Mouse (Mus musculus) spleen, embryonic (tissue): ENCODE data around the gene Lrit2.

ENCODE experiments used
- CTCF ChIA-PET: fragments of 350-600 bp; sonication (Branson Sonifier 250); formaldehyde crosslinking; loops from one replicate; lab custom pipeline; 2022; lab: Charles Lee

Lrit2 gene

DNA sequence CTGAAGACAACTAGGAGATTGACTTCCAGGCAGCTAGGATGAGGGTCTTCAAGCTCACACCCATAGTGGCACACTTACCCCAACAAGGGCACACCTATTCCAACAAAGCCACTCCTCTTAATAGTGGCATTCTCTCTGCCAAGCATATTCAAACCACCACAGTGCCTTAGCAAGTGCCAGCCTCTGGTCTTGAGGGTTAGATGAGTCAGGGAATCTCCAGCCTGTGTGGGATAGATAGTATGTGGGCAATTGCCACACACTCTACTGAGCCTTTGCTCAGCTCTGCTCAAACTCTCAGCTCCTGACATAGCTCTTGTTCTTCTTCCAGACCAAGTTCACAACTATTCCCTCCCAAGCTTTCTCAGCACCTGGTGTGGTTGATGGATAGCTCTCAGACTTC is 43.6 kb downstream of the Lrit2 start:
- CTCF ChIA-PET = no interaction called here

DNA sequence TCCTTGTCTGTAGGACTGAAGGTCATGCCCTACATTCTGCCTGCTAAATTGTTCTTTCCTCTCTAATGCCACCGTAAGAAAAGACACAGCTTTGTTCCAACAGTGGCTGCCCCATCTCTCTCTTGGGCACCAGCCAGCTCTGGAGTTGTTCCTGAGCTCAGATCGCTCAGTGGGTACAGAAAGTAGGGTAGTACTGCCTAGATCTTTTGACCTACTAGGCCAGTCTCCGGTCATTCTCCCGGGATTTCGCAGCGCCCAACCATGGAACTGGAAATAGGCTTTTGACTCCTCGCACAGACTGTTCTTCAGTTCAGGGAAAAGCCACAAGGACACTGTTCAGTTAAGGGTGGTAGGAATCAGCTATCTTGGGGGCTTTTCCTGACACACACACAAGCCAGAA is 45.2 kb downstream of the Lrit2 start:
- CTCF ChIA-PET = no interaction called here

DNA sequence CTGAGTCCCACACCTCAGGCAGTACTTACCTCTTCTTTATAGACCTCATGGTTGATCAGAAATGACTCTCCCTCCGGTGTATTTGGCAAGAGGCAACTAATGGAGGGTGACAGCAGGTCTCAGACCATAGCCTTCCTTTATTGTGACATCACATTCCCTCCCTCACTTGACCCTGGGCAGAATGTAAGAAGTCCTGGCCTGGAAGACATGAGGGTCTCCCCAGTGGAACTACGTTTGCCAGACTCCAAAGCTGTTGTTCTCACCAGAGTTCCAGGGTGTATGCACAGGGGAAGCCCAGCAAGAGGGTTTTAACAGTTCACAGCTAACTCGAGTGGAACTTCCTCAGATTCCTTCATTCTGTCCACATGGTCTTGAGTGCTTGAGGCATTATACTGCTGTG is 46.2 kb downstream of the Lrit2 start, which contains the start of gene 2610528A11Rik:
Gene 2610528A11Rik, minus strand, starts transcription at position 101 of the 400 bp plus-strand sequence.
- CTCF ChIA-PET = no interaction called here

DNA sequence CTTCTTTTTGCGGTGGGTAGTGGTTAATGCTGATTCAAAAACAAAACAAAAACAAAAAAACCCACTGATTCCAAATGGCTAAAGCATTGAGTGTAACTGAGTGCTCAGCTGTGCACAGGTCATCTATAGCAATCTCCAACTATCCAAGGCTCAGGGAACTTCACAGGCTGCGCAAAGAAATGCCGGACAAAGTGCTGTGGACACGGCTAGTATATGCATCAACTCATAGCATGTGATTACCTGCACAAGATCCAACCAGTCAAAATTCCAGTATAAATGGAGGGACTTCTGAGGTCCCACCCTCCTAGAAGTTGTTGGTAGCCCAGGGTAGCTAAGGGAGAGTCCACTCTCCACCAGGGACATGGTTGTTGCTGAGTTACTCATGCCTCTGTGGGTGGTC is 51.5 kb downstream of the Lrit2 start:
- CTCF ChIA-PET = no interaction called here
